Mouse (Mus musculus) brain, embryonic 14.5 days (tissue): Measurements from ENCODE around the gene Endou. TPM values are rescaled to one million over a fixed set of nuclear protein-coding genes. Genes with fewer than 3 reads are reported as not detected.
"Not testable (repeated sequence)": the region's sequence is repeated elsewhere in the genome, so short reads cannot be mapped to it uniquely, and the experiment has no call there.

Experiments used
- DNase-seq: peaks from one replicate; pipeline ENCODE4 v3.0.0-alpha.2; 2011; ENCODE audit warnings: low read depth
- CTCF ChIP-seq: fragments of 200-500 bp; IDR thresholded peaks from 2 replicates; pipeline ENCODE4 v1.5.1; 2012; ENCODE audit warnings: inconsistent platforms, mild to moderate bottlenecking, moderate library complexity, borderline replicate concordance; ENCODE audit not compliant: insufficient read depth, insufficient read length; ENCODE audit errors: extremely low read depth
- POLR2A ChIP-seq: fragments of 200-500 bp; IDR thresholded peaks from 2 replicates; pipeline ENCODE4 v1.6.1; 2012; ENCODE audit warnings: mild to moderate bottlenecking, inconsistent platforms, borderline replicate concordance; ENCODE audit not compliant: poor library complexity, insufficient read depth, insufficient read length, severe bottlenecking; ENCODE audit errors: extremely low read depth
- polyA plus RNA-seq: library from polyadenylated mRNA; depleted of rRNA; stranded (reverse); fragments of >200 nt; gene quantifications from 2 replicates; pipeline ENCODE4 v1.2.3, GENCODE M21; 2012

Endou gene
- polyA plus RNA-seq, 1 experiment: 0.90 TPM

GRCm38 (mm10) chr15:97682053-97682452, 49.1 kb downstream of the Endou start:
- TF ChIP-seq POLR2A (no peak), CTCF (no peak)
- DNase-seq: no peak

- peak; percentile 38 for DNase-seq
- TF ChIP-seq CTCF (no peak), POLR2A (no peak)
Measured at GRCm38 (mm10) chr15:97679991-97680681, 51.0 kb downstream of the Endou start.

- no peak for TF ChIP-seq POLR2A
- TF ChIP-seq CTCF: no peak
- no peak for DNase-seq
Measured at GRCm38 (mm10) chr15:97677341-97677740, 53.8 kb downstream of the Endou start.

GRCm38 (mm10) chr15:97675927-97676326, 55.2 kb downstream of the Endou start:
- DNase-seq: no peak
- TF ChIP-seq POLR2A: no peak
- no peak for TF ChIP-seq CTCF

GRCm38 (mm10) chr15:97674423-97674822, 56.7 kb downstream of the Endou start:
- DNase-seq: no peak
- TF ChIP-seq POLR2A (no peak), CTCF (no peak)

- no peak for DNase-seq
Measured at GRCm38 (mm10) chr15:97673256-97674000, 57.7 kb downstream of the Endou start.

GRCm38 (mm10) chr15:97672211-97672765, 58.9 kb downstream of the Endou start:
- peak; percentile 96 for DNase-seq
- TF ChIP-seq POLR2A (no peak), CTCF (no peak)

More at GRCm38 (mm10) chr15:97673256-97674000, 57.7 kb downstream of the Endou start:
- TF ChIP-seq CTCF: no peak
- no peak for TF ChIP-seq POLR2A

GRCm38 (mm10) chr15:97670554-97670953, 60.6 kb downstream of the Endou start:
- TF ChIP-seq CTCF: no peak
- no peak for TF ChIP-seq POLR2A
- DNase-seq: no peak

GRCm38 (mm10) chr15:97668158-97668877, 62.8 kb downstream of the Endou start:
- not testable (repeated sequence) for DNase-seq

- no peak for TF ChIP-seq POLR2A
- TF ChIP-seq CTCF: peak; percentile 78; the same call in 1 of the 2 replicates
Measured at GRCm38 (mm10) chr15:97667437-97667836, 63.7 kb downstream of the Endou start.

GRCm38 (mm10) chr15:97666457-97666770, 64.7 kb downstream of the Endou start:
- no peak for TF ChIP-seq CTCF
- no peak for TF ChIP-seq POLR2A

More at GRCm38 (mm10) chr15:97667437-97667836, 63.7 kb downstream of the Endou start:
- peak; percentile 91 for DNase-seq

GRCm38 (mm10) chr15:97665770-97666456, 65.2 kb downstream of the Endou start:
- no peak for TF ChIP-seq POLR2A
- no peak for TF ChIP-seq CTCF
- DNase-seq: no peak

More at GRCm38 (mm10) chr15:97666457-97666770, 64.7 kb downstream of the Endou start:
- no peak for DNase-seq
